ENCODE assay signal across 22 mouse cellular contexts in genomic region chr9:30902152-30902551, GRCm38 (mm10).
"Had no signal": no experiment of that assay in that cellular context is flagged by ENCODE, and none has a peak within 500 bp of the region (broad histone marks: within the 10 kb centered on the region; RNA-seq: fewer than 3 reads in every experiment).

No protein-coding gene starts in this region.

- H3K27me3 ChIP-seq: heart, embryonic 13.5 days; heart, embryonic 15.5 days; hindbrain, embryonic 12.5 days; hindbrain, embryonic 15.5 days; limb, embryonic 12.5 days; liver, embryonic 13.5 days; liver, embryonic 15.5 days had no signal

- H3K27ac ChIP-seq: gastrocnemius, adult 2 months; heart, adult 2 months; heart, embryonic 13.5 days; heart, embryonic 15.5 days; hindbrain, embryonic 10.5 days; hindbrain, embryonic 12.5 days; hindbrain, embryonic 15.5 days; hindbrain, postnatal 0 days; left cerebral cortex, adult 2 months; limb, embryonic 10.5 days; limb, embryonic 12.5 days; liver, embryonic 13.5 days; liver, embryonic 15.5 days had no signal

- DNase-seq: gastrocnemius, adult 2 months; gastrocnemius, postnatal 10 days; gastrocnemius, postnatal 25 days; heart, adult 2 months; heart, postnatal 4 days; kidney, adult 11 months; kidney, postnatal 10 days; liver; liver, embryonic 13.5 days had no signal

- ATAC-seq: hindbrain, postnatal 0 days; intestine, embryonic 16.5 days had no signal

- H3K36me3 ChIP-seq: liver, embryonic 13.5 days; liver, embryonic 15.5 days had no signal

- H3K4me1 ChIP-seq: hindbrain, embryonic 10.5 days; hindbrain, embryonic 12.5 days; hindbrain, embryonic 15.5 days; limb, embryonic 10.5 days; limb, embryonic 12.5 days; liver, embryonic 13.5 days; liver, embryonic 15.5 days had no signal

- H3K9me3 ChIP-seq: heart, embryonic 13.5 days; heart, embryonic 15.5 days; hindbrain, embryonic 10.5 days; hindbrain, embryonic 12.5 days; hindbrain, embryonic 15.5 days; limb, embryonic 10.5 days; limb, embryonic 12.5 days; liver, embryonic 13.5 days; liver, embryonic 15.5 days had no signal

- H3K4me3 ChIP-seq: gastrocnemius, adult 2 months; heart, adult 2 months; heart, embryonic 13.5 days; heart, embryonic 15.5 days; hindbrain, embryonic 10.5 days; hindbrain, embryonic 12.5 days; hindbrain, embryonic 15.5 days; left cerebral cortex, adult 2 months; limb, embryonic 10.5 days; limb, embryonic 12.5 days; liver, embryonic 13.5 days; liver, embryonic 15.5 days had no signal

- H3K9ac ChIP-seq: heart, embryonic 13.5 days; heart, embryonic 15.5 days; hindbrain, embryonic 12.5 days; hindbrain, embryonic 15.5 days; limb, embryonic 12.5 days; liver, embryonic 13.5 days; liver, embryonic 15.5 days had no signal

- H3K4me2 ChIP-seq: heart, embryonic 11.5 days; heart, embryonic 13.5 days; heart, embryonic 15.5 days; hindbrain, embryonic 12.5 days; hindbrain, embryonic 15.5 days; limb, embryonic 12.5 days; liver, embryonic 11.5 days; liver, embryonic 13.5 days; liver, embryonic 15.5 days had no signal
